Mouse (Mus musculus) hindbrain, embryonic 11.5 days (tissue): ENCODE data around the gene Pus1. TPM values are rescaled to one million over a fixed set of nuclear protein-coding genes. Genes with fewer than 3 reads are reported as not detected.
"Not testable (repeated sequence)": the region's sequence is repeated elsewhere in the genome, so short reads cannot be mapped to it uniquely, and the experiment has no call there.

Source experiments
- ATAC-seq: fragments of 200-750 bp; cut with Nextera tagmentation; 2 replicates; pipeline ENCODE4 v1.8.0; 2017; ENCODE audit warnings: mild to moderate bottlenecking, moderate TSS enrichment, moderate library complexity; ENCODE audit not compliant: low FRiP score
- DNase-seq: peaks from one replicate; pipeline ENCODE4 v3.0.0-alpha.2; 2015; ENCODE audit warnings: low spot score
- H3K27ac ChIP-seq: fragments of 300-500 bp; sonication (generic); 2 replicates; pipeline ENCODE4 v1.5.1; 2014; ENCODE audit warnings: mild to moderate bottlenecking, low read depth, low read length
- H3K27me3 ChIP-seq: fragments of 300-500 bp; sonication (generic); 2 replicates; pipeline ENCODE4 v1.6.1; 2014; ENCODE audit warnings: mild to moderate bottlenecking, low read length, moderate library complexity, mixed read lengths; ENCODE audit not compliant: control insufficient read depth, insufficient read depth
- H3K36me3 ChIP-seq: fragments of 300-500 bp; sonication (generic); 2 replicates; pipeline ENCODE4 v1.6.1; 2014; ENCODE audit warnings: mild to moderate bottlenecking, low read length, moderate library complexity, mixed read lengths; ENCODE audit not compliant: control insufficient read depth, insufficient read depth
- H3K4me1 ChIP-seq: fragments of 300-500 bp; sonication (generic); replicated peaks from 2 replicates; pipeline ENCODE4 v1.6.1; 2014; ENCODE audit warnings: low read length, mixed read lengths; ENCODE audit not compliant: control insufficient read depth, insufficient read depth
- H3K4me2 ChIP-seq: fragments of 300-500 bp; sonication (generic); replicated peaks from 2 replicates; pipeline ENCODE4 v1.6.1; 2014; ENCODE audit warnings: mild to moderate bottlenecking, low read depth, low read length
- H3K4me3 ChIP-seq: fragments of 300-500 bp; sonication (generic); 2 replicates; pipeline ENCODE4 v1.5.1; 2014; ENCODE audit warnings: low read depth, low read length
- H3K9ac ChIP-seq: fragments of 300-500 bp; sonication (generic); 2 replicates; pipeline ENCODE4 v1.6.1; 2014; ENCODE audit warnings: low read depth, low read length
- H3K9me3 ChIP-seq: fragments of 300-500 bp; sonication (generic); 2 replicates; pipeline ENCODE4 v1.6.1; 2016; ENCODE audit warnings: low read length; ENCODE audit not compliant: control insufficient read depth
- WGBS: fragments of 180-500 bp; shearing (Covaris S2); extraction: QIAGEN DNeasy Blood & Tissue Kit; methylation state at CpG from one replicate; pipeline ENCODE4 v1.1.7; 2014; 5-methylcytosine and 5-hydroxymethylcytosine counted together
- polyA plus RNA-seq: library from polyadenylated mRNA; unstranded; fragments of >200 nt; fragmentation: Nextera tagmentation; extraction: Ambion mirVana; gene quantifications from 2 replicates; pipeline ENCODE4 v1.2.1, GENCODE M21; 2014

The Pus1 gene
- polyA plus RNA-seq, 1 experiment from 2014 or later = 15.5 TPM

DNA sequence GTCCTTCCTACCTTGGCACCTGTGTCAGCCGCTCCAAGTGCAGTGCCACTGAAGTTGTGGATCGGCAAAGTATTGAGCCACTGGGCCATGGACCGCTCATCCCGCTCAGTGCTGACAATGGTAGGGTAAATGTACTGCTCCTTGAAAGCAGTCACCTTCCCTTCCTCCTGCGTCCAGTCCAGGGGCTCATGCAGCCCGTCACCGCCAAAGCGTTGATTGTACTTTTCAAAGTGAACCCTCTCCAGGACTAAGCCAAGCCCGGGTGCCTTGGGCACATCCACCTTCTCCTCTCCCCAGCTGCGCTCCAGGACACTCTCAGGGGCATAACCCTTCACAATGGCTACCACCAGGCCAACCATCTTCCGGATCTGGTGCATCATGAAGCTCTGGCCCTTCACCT lies 5.9 kb downstream of the Pus1 start:
- no peak overlapping the region for H3K4me3 ChIP-seq
- H3K27ac ChIP-seq = no peak overlapping the region
- no peak overlapping the region for H3K4me2 ChIP-seq
- no peak overlapping the region for H3K9ac ChIP-seq
- 94% methylated on average over 11 of the region's 11 CpGs for WGBS
- DNase-seq = no peak
- H3K9me3 ChIP-seq = no peaks in the 10 kb centered on the region
- peaks cover 6% of the 10 kb centered on the region for H3K36me3 ChIP-seq
- ATAC-seq = no peak
- no peaks in the 10 kb centered on the region for H3K4me1 ChIP-seq
- no peaks in the 10 kb centered on the region for H3K27me3 ChIP-seq

DNA sequence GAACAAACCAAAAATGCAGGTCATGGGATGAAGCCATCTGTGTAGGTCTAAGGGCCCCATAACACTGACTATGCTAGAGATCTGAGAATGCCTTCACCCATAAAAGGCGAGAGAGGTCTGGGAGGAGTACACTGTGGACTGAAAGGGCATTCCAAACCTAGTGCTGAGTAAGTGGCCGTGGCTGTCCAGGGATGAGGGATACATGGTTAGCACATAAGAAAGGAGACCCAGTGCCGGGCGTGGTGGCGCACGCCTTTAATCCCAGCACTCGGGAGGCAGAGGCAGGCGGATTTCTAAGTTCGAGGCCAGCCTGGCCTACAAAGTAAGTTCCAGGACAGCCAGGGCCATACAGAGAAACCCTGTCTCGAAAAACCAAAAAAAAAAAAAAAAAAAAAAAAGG lies 7.5 kb downstream of the Pus1 start:
- not testable (repeated sequence) for H3K9me3 ChIP-seq, H3K36me3 ChIP-seq, DNase-seq, H3K4me3 ChIP-seq, H3K4me2 ChIP-seq, H3K27me3 ChIP-seq, H3K9ac ChIP-seq, H3K4me1 ChIP-seq, H3K27ac ChIP-seq, ATAC-seq
- 93% methylated on average over 10 of the region's 10 CpGs for WGBS

DNA sequence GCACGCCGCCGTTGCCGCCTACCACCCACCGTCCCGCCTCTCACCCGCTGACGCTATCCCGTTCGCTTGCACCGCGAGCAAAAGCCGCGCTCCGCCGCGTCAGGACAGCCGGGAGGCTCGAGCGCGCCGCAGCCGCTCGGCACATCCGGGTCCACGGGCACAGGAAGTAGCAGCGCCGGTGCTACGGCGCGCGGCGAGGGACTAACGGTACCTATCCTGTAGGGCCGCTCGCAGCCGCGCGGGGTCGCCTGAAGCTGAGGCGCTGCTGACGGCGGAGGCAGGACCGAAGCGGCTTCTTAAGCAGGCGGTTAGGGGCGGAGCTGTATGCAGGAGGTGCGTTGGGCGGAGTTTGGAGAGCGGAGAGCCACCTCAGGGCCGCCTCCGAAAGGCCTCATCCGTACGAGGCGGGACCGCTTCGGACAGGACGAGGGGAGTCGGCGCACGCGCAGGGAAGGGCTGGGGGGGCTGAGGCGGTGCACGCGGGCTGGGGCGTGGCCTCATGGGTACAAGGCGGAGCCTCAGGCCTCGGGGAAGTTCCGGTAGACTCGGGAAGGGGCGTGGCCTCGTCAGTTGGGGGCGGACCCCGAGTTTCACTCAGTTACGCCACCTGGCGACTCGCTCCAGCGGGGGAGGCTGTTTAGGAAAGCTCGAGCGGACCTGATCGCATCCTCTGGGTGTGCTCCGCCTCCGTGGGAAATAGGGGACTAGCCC lies 9.9 kb downstream of the Pus1 start, which contains the start of gene Ep400:
Gene Ep400, minus strand, starts transcription at position 270 of the 711 bp plus-strand sequence.
- H3K4me3 ChIP-seq = peak within 1 kb of the TSS; percentile 94

DNA sequence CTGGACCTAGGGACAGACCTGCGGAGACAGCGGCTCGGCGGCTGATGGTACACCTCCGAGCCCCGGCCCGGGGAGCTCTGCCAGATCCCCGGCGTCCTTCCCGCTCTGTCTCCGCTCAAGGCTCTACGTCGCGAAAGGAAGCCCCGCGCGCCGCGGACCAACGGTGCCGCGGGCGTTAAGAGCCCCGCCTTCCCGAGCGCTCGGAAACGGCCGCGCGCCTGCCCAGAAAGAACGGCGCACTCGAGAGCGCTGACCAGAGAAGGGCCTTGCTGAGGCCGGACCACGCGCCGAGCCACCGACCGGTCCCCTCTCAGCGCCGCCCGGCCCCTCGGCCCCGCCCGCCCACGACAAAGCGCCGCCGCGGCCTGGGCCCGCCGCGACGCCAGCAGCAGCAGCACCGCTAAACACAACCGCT lies 10.4 kb downstream of the Pus1 start:
- 0% methylated on average over 49 of the region's 58 CpGs for WGBS
- DNase-seq (no peak), ATAC-seq (peak; percentile 70)
- peak overlapping the region; percentile 94 for H3K4me3 ChIP-seq
- H3K36me3 ChIP-seq = peaks cover 6% of the 10 kb centered on the region
- H3K9ac ChIP-seq = peak overlapping the region; percentile 92
- H3K27ac ChIP-seq = peak overlapping the region; percentile 94
- H3K9me3 ChIP-seq = no peaks in the 10 kb centered on the region
- H3K4me1 ChIP-seq = peaks cover 6% of the 10 kb centered on the region; the same call in 1 of the 2 replicates
- H3K4me2 ChIP-seq = peak overlapping the region; percentile 44
- no peaks in the 10 kb centered on the region for H3K27me3 ChIP-seq

More for the DNA sequence above, 9.9 kb downstream of the Pus1 start, which contains the start of gene Ep400:
- peak; percentile 99 for DNase-seq
- WGBS = under 1% methylated on average over 83 of the region's 83 CpGs
- H3K36me3 ChIP-seq = peaks cover 6% of the 10 kb centered on the region
- H3K27me3 ChIP-seq = no peaks in the 10 kb centered on the region
- H3K9ac ChIP-seq = peak within 1 kb of the TSS; percentile 92
- ATAC-seq = peak; percentile 98
- H3K9me3 ChIP-seq = no peaks in the 10 kb centered on the region
- peaks cover 6% of the 10 kb centered on the region; the same call in 1 of the 2 replicates for H3K4me1 ChIP-seq
- H3K27ac ChIP-seq = peak within 1 kb of the TSS; percentile 94
- peak within 1 kb of the TSS; percentile 44 for H3K4me2 ChIP-seq

DNA sequence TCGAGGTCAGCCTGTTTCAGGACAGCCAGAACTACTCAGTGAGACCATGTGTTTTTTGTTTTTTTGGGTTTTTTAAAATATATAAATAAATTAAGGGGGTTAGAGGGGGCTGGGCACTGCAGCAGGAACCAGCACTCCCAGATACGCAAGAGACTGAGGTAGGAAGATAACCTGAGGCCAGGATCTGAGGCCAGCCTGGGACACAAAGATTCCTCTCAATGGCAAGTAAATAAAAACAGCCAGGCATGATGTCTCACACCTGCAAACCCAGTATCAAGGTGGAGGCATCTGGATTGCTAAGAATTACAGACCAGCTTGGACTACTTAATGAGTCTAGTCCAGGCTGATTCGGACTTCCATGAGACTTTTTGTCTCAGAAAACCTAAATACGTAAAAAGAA lies 11.2 kb downstream of the Pus1 start:
- Histone ChIP-seq H3K27ac (no peak overlapping the region), H3K9ac (peak overlapping the region; percentile 92), H3K9me3 (no peaks in the 10 kb centered on the region), H3K27me3 (no peaks in the 10 kb centered on the region), H3K4me1 (peaks cover 6% of the 10 kb centered on the region; the same call in 1 of the 2 replicates), H3K4me3 (peak overlapping the region; percentile 94), H3K36me3 (0 out of 2 replicates have a peak, but pooled peaks cover 2% of the 10 kb centered on the region), H3K4me2 (peak overlapping the region; percentile 44)
- 63% methylated on average over 4 of the region's 4 CpGs for WGBS
- DNase-seq = no peak
- no peak for ATAC-seq

DNA sequence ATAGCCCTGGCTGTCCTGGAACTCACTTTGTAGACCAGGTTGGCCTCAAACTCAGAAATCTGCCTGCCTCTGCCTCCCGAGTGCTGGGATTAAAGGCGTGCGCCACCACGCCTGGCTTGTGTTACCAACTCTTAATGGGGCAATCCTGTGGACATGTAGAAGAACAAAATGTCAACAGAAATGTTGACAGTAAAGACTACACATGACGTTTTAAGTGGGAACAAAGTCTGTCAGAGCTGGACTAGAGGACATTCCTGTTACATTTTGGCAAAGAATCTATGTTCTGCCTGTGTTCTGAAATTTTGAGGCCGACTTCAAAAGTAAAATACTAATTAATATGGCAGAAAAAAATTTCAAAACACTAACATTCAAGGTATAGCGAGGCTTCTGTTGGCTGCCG lies 16.6 kb downstream of the Pus1 start:
- Histone ChIP-seq H3K9me3 (no peaks in the 10 kb centered on the region), H3K9ac (no peak overlapping the region), H3K36me3 (no peaks in the 10 kb centered on the region), H3K27me3 (no peaks in the 10 kb centered on the region), H3K4me2 (no peak overlapping the region), H3K27ac (no peak overlapping the region), H3K4me1 (0 out of 2 replicates have a peak, but pooled peaks cover 2% of the 10 kb centered on the region), H3K4me3 (no peak overlapping the region)
- DNase-seq (no peak), ATAC-seq (no peak)
- WGBS = 98% methylated on average over 8 of the region's 8 CpGs

DNA sequence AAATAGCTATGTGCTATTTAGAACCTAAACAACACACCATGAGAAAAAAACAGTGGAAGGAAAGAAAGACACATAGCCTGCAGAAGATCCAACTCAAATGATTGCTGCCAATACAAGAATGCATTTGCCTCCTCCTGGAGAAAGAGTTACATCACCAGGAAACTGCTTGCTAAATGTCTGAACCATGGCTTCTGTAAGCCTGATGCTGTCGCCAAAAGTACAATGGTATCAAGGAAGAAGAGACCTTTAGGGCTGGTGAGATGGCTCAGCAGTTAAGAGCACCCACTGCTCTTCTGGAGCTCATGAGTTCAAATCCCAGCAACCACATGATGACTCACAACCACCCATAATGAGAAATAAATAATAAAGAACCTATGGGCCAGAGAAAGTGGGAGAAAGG lies 35.4 kb downstream of the Pus1 start:
- Histone ChIP-seq H3K9me3 (no peaks in the 10 kb centered on the region), H3K4me3 (no peak overlapping the region), H3K4me2 (no peak overlapping the region), H3K9ac (no peak overlapping the region), H3K27ac (no peak overlapping the region), H3K36me3 (0 out of 2 replicates have a peak, but pooled peaks cover 2% of the 10 kb centered on the region), H3K4me1 (no peaks in the 10 kb centered on the region), H3K27me3 (no peaks in the 10 kb centered on the region)
- WGBS = 88% methylated on average over 1 of the region's 1 CpGs
- DNase-seq = no peak
- no peak for ATAC-seq

DNA sequence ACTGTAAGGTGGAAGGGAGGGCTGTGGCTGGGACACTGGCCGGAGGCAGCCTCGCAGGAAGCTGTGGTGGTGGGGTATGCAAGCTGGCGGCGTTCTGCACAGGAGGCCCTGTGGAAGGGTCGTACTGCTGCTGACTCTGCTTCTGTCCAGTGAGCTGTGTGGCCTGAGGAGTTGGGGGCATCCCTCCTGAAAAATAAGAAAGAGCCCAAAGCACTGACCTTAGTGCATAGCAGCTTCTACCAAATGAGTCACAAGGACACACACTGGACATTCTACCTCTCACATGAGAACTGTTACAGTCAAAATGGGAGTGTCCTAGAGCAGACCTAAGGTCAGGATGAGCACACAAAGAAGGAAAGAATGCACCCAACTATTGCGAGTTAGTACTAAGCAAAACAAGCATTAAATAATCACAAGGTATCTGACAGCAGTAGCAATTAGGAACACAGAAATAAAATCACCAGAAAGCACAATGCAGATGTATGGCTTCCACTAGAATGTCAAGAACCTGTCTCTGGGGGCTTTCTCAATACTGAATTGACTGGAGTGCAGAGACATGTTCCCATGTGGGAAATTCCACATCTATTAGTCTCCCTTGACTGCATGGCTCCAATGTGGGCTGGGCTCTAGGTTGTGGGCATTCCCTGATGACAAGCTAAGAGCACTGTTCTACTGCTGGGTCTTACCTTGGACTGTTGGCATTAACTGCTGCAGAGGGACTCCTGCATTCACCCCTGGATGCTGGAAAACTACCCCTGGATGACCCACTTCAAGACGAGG lies 40.8 kb downstream of the Pus1 start:
- H3K36me3 ChIP-seq = peaks cover 8% of the 10 kb centered on the region; the same call in 1 of the 2 replicates
- H3K4me1 ChIP-seq = no peaks in the 10 kb centered on the region
- no peak overlapping the region for H3K9ac ChIP-seq
- no peak overlapping the region for H3K27ac ChIP-seq
- DNase-seq (no peak), ATAC-seq (no peak)
- WGBS = 96% methylated on average over 7 of the region's 7 CpGs
- H3K27me3 ChIP-seq = no peaks in the 10 kb centered on the region
- no peak overlapping the region for H3K4me3 ChIP-seq
- H3K9me3 ChIP-seq = no peaks in the 10 kb centered on the region
- no peak overlapping the region for H3K4me2 ChIP-seq
